Mouse (Mus musculus): ENCODE data around the gene Gbp7. TPM values are rescaled to one million over a fixed set of nuclear protein-coding genes. Genes with fewer than 3 reads are reported as not detected.

Gbp7 gene
- total and polyA plus RNA-seq, 3 experiments, result 2.5 to 8.1 (median 2.7) TPM

GRCm38 (mm10) chr3:142588888-142589287 is 58.7 kb downstream of the Gbp7 start:
- H3K4me3 ChIP-seq (replicated peaks in 1 of 3; ENCODE audit: low read depth in 2 of 3, low read length in 2 of 3, poor library complexity in 1 of 3), result no peak overlapping the region
- in situ Hi-C loops (cut with MboI; ENCODE audit: low pct_ligation_motif_present, low pct_unique_long_range_greater_than_20kb, low sequenced_read_pairs), result no loop called here
- dilution Hi-C loops (cut with MboI; ENCODE audit: extremely low pct_ligation_motif_present, extremely low pct_unique_long_range_greater_than_20kb, low sequenced_read_pairs), result no loop called here
- no peaks in the 10 kb centered on the region for H3K36me3 ChIP-seq (replicated peaks in 1 of 2; ENCODE audit: control insufficient read depth in 1 of 2, insufficient read depth in 1 of 2, low read length in 1 of 2)
- TF ChIP-seq GABPA (IDR thresholded peaks at IDR 0.05; ENCODE audit: insufficient replicate concordance, low read depth, low read length), result no peak
- TF ChIP-seq EP300 (IDR thresholded peaks at IDR 0.05; ENCODE audit: low read length), result 0 out of 2 replicates have a peak, but pooled peaks have one; percentile 38
- TF ChIP-seq TBP (conservative IDR thresholded peaks at IDR 0.05; ENCODE audit: low read depth, low read length), result no peak
- peak; percentile 62; the same call in 1 of the 2 replicates for TF ChIP-seq IRF4 (IDR thresholded peaks at IDR 0.05; ENCODE audit: low read depth, low read length)
- TF ChIP-seq ETS1 (conservative IDR thresholded peaks at IDR 0.05; ENCODE audit: low read depth, low read length), result 0 out of 2 replicates have a peak, but pooled peaks have one; percentile 30
- TF ChIP-seq MEF2A (IDR thresholded peaks at IDR 0.05; ENCODE audit: borderline replicate concordance, low read depth, low read length), result peak; percentile 14; the same call in 1 of the 2 replicates
- H3K4me2 ChIP-seq (ENCODE audit: insufficient read depth, low read depth, poor library complexity, severe bottlenecking), result peak overlapping the region; percentile 7; the same call in 1 of the 2 replicates
- peaks cover 3% of the 10 kb centered on the region for H3K9me3 ChIP-seq (replicated peaks; ENCODE audit: low read length)
- no peaks in the 10 kb centered on the region for H3K27me3 ChIP-seq (replicated peaks)
- H3K9ac ChIP-seq (ENCODE audit: insufficient read depth, low read depth), result no peak overlapping the region
- no peak for DNase-seq (ENCODE audit: extremely low read depth)
- H3K79me2 ChIP-seq (replicated peaks; ENCODE audit: control insufficient read depth, extremely low read depth, insufficient read depth, poor library complexity, severe bottlenecking), result no peaks in the 10 kb centered on the region
- peaks cover 10 to 31% of the 10 kb centered on the region in 2 experiments for H3K4me1 ChIP-seq (ENCODE audit: control insufficient read depth in 1 of 2, insufficient read depth in 2 of 2)
- H3K27ac ChIP-seq (ENCODE audit: insufficient read depth, low read depth), result no peak overlapping the region

- TF ChIP-seq MAFK (IDR thresholded peaks at IDR 0.05; ENCODE audit: insufficient replicate concordance, low read length) (peak; percentile 91), USF2 (conservative IDR thresholded peaks at IDR 0.05; ENCODE audit: low read depth, low read length) (no peak; the same call in 1 of the 2 replicates), PAX5 (IDR thresholded peaks at IDR 0.05; ENCODE audit: low read length) (no peak), MEF2A (IDR thresholded peaks at IDR 0.05; ENCODE audit: borderline replicate concordance, low read depth, low read length) (0 out of 2 replicates have a peak, but pooled peaks have one; percentile 13), MAZ (IDR thresholded peaks at IDR 0.05; ENCODE audit: low read depth, low read length) (no peak), MXI1 (IDR thresholded peaks at IDR 0.05; ENCODE audit: low read depth, low read length) (peak; percentile 36; the same call in 1 of the 2 replicates), HCFC1 (IDR thresholded peaks at IDR 0.05; ENCODE audit: low read depth, low read length) (no peak), EP300 (IDR thresholded peaks at IDR 0.05; ENCODE audit: low read length) (peak; percentile 39), ZKSCAN1 (IDR thresholded peaks at IDR 0.05; ENCODE audit: borderline replicate concordance, low read depth, low read length) (no peak), POLR2AphosphoS2 (IDR thresholded peaks at IDR 0.05; ENCODE audit: low read depth, low read length) (no peak), IRF4 (IDR thresholded peaks at IDR 0.05; ENCODE audit: low read depth, low read length) (peak; percentile 85), ZMIZ1 (IDR thresholded peaks at IDR 0.05; ENCODE audit: low read depth, low read length) (no peak), E2F4 (IDR thresholded peaks at IDR 0.05; ENCODE audit: insufficient replicate concordance, low read depth, low read length) (no peak), MAX (IDR thresholded peaks at IDR 0.05; ENCODE audit: low read length) (peak; percentile 54; the same call in 1 of the 2 replicates), RAD21 (IDR thresholded peaks at IDR 0.05; ENCODE audit: low read depth, low read length) (no peak), ZC3H11A (IDR thresholded peaks at IDR 0.05; ENCODE audit: low read depth, low read length) (no peak), USF1 (IDR thresholded peaks at IDR 0.05; ENCODE audit: low read depth, low read length) (no peak), SIN3A (IDR thresholded peaks at IDR 0.05; ENCODE audit: low read length) (peak; percentile 53; the same call in 1 of the 2 replicates), TBP (conservative IDR thresholded peaks at IDR 0.05; ENCODE audit: low read depth, low read length) (no peak), ETS1 (conservative IDR thresholded peaks at IDR 0.05; ENCODE audit: low read depth, low read length) (no peak), SMC3 (IDR thresholded peaks at IDR 0.05; ENCODE audit: low read depth, low read length) (no peak), NRF1 (IDR thresholded peaks at IDR 0.05; ENCODE audit: low read depth, low read length) (no peak), MYC (IDR thresholded peaks at IDR 0.05; ENCODE audit: low read depth, low read length) (peak; percentile 73), BHLHE40 (IDR thresholded peaks at IDR 0.05; ENCODE audit: low read depth, low read length) (peak; percentile 69), NELFE (IDR thresholded peaks at IDR 0.05; ENCODE audit: low read depth, low read length) (no peak)
- dilution Hi-C loops (cut with MboI; ENCODE audit: extremely low pct_ligation_motif_present, extremely low pct_unique_long_range_greater_than_20kb, low sequenced_read_pairs), result no loop called here
- no peak overlapping the region for H3K27ac ChIP-seq (ENCODE audit: insufficient read depth, low read depth)
Measured at GRCm38 (mm10) chr3:142590431-142591067, 60.4 kb downstream of the Gbp7 start.

More at GRCm38 (mm10) chr3:142590431-142591067, 60.4 kb downstream of the Gbp7 start:
- H3K79me2 ChIP-seq (replicated peaks; ENCODE audit: control insufficient read depth, extremely low read depth, insufficient read depth, poor library complexity, severe bottlenecking), result no peaks in the 10 kb centered on the region
- peaks cover 10 to 43% of the 10 kb centered on the region in 2 experiments for H3K4me1 ChIP-seq (ENCODE audit: control insufficient read depth in 1 of 2, insufficient read depth in 2 of 2)
- H3K4me3 ChIP-seq (replicated peaks in 1 of 3; ENCODE audit: low read depth in 2 of 3, low read length in 2 of 3, poor library complexity in 1 of 3), result no peak overlapping the region
- peaks cover 3% of the 10 kb centered on the region for H3K9me3 ChIP-seq (replicated peaks; ENCODE audit: low read length)
- no peaks in the 10 kb centered on the region for H3K27me3 ChIP-seq (replicated peaks)
- in situ Hi-C loops (cut with MboI; ENCODE audit: low pct_ligation_motif_present, low pct_unique_long_range_greater_than_20kb, low sequenced_read_pairs), result no loop called here
- peak; percentile 67 for DNase-seq (ENCODE audit: extremely low read depth)
- H3K36me3 ChIP-seq (replicated peaks in 1 of 2; ENCODE audit: control insufficient read depth in 1 of 2, insufficient read depth in 1 of 2, low read length in 1 of 2), result no peaks in the 10 kb centered on the region
- no peak overlapping the region for H3K9ac ChIP-seq (ENCODE audit: insufficient read depth, low read depth)
- H3K4me2 ChIP-seq (ENCODE audit: insufficient read depth, low read depth, poor library complexity, severe bottlenecking), result peak overlapping the region; percentile 42
